Comparison of ENCODE assay signal across 8 mouse cellular contexts in the genomic region with DNA sequence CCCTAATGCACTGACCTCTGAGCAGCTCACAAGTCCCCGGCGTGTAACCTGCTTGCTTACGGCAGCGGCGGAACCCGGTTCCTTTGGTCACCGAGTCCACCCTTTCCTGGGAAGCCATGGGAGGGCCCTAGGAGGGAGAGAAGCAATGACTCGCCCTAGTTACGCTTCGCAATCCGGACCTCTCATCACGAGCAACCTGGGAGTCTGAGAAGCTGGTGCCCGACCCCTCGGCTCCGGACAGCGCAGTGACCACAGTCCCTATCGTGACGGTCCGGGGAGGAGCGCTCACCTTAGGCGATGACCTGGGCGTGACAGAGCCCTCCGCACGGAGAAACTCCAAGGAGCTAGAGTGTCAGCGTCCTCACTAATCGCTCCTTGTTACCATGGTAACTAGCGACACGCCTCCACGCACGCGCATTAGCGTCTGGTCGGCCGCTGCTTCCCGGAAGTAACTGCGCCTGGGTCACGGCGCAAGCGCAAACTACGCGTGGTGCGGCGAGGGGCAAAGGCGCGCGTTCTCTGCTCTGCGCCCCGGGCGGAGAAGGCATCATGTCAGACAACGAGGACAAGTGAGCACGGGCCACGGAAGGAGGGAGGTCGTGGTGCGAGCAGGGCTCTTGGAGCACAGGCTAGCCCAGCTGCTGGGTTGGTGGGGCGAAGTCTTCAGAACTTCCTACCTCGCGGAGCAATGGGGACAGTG. TPM values are rescaled to one million over a fixed set of nuclear protein-coding genes. Genes with fewer than 3 reads are reported as not detected.
DNase-seq lines count a peak whose midpoint lies in the region; ATAC-seq and TF ChIP-seq lines count a peak whose summit lies in the region.

A gene (plus strand): TSS at position 144 of the 700 bp plus-strand sequence.
A gene (minus strand): TSS at position 388 of the 700 bp plus-strand sequence.

- under 1% methylated on average over 57 of the region's 57 CpGs for WGBS in hindbrain, postnatal 0 days

- H3K27ac ChIP-seq in gastrocnemius, adult 2 months: peak within 1 kb of the TSS; percentile 88
- peak within 1 kb of the TSS; percentile 23; the same call in 1 of the 2 replicates for H3K27ac ChIP-seq in hindbrain, postnatal 0 days
- peak within 1 kb of the TSS; percentile 76 for H3K27ac ChIP-seq in left cerebral cortex, adult 2 months

- peak; percentile 94 for ATAC-seq in common myeloid progenitor, adult 5-6 weeks (replicated peaks; ENCODE audit: low read depth, poor library complexity, severe bottlenecking)
- peak; percentile 93 for ATAC-seq in hindbrain, postnatal 0 days
- ATAC-seq in megakaryocyte, adult 5-6 weeks (ENCODE audit: poor library complexity, severe bottlenecking): peak; percentile 98

- no peak for TF ChIP-seq CTCF in gastrocnemius, adult 2 months (IDR thresholded peaks at IDR 0.05)
- no peak for TF ChIP-seq CTCF in hindbrain, postnatal 0 days (IDR thresholded peaks at IDR 0.05; ENCODE audit: low read depth)
- TF ChIP-seq CTCF in left cerebral cortex, adult 2 months (IDR thresholded peaks at IDR 0.05): no peak

- peak; percentile 98 for DNase-seq in ZHBTc4 (ENCODE audit: low read depth, low spot score)
- peak; percentile 96 for DNase-seq in gastrocnemius, adult 2 months
- DNase-seq in hindbrain, postnatal 0 days (ENCODE audit: low spot score): peak; percentile 98
- peak; percentile 93 to 96 for DNase-seq in left cerebral cortex, adult 2 months (ENCODE audit: extremely low spot score in 1 of 2, low spot score in 2 of 2)
- peak; percentile 95 to 96 for DNase-seq in right cerebral cortex, adult 2 months (ENCODE audit: low spot score in 2 of 2)
- peak; percentile 94 for DNase-seq in urinary bladder, postnatal 14 days (ENCODE audit: low spot score)

- intact Hi-C loops in gastrocnemius, adult 2 months (cut with DNase I): no loop called here
- intact Hi-C loops in left cerebral cortex, adult 2 months (cut with DNase I): no loop called here

- H3K4me2 ChIP-seq in hindbrain, postnatal 0 days (ENCODE audit: low read depth, low read length): peak within 1 kb of the TSS; percentile 96

- H3K9ac ChIP-seq in hindbrain, postnatal 0 days (replicated peaks; ENCODE audit: low read length): peak within 1 kb of the TSS; percentile 71

- no peaks in the 10 kb centered on the region for H3K4me1 ChIP-seq in hindbrain, postnatal 0 days (ENCODE audit: insufficient read depth, low read length)

- peak within 1 kb of the TSS; percentile 81 for H3K4me3 ChIP-seq in gastrocnemius, adult 2 months
- peak within 1 kb of the TSS; percentile 91 for H3K4me3 ChIP-seq in hindbrain, postnatal 0 days (ENCODE audit: low read length)
- H3K4me3 ChIP-seq in left cerebral cortex, adult 2 months: peak within 1 kb of the TSS; percentile 92

- H3K9me3 ChIP-seq in hindbrain, postnatal 0 days (ENCODE audit: low read length): no peaks in the 10 kb centered on the region

- no peaks in the 10 kb centered on the region for H3K27me3 ChIP-seq in hindbrain, postnatal 0 days (ENCODE audit: insufficient read depth, low read length)

- peaks cover 21% of the 10 kb centered on the region for H3K36me3 ChIP-seq in hindbrain, postnatal 0 days (ENCODE audit: insufficient read depth, low read length)

RNA-seq across cellular contexts. Expression of the first gene that starts in this region (rescaled TPM):
- total RNA-seq in common myeloid progenitor, adult 5-6 weeks (2017): 72.3 and 128 TPM in 2 replicates
- 10 to 100 TPM; 61.0 to 87.7 TPM for total RNA-seq in gastrocnemius, adult 2 months (2021)
- 49.9 and 50.1 TPM in 2 replicates for total RNA-seq in hindbrain, postnatal 0 days (2014; rRNA removed)
- polyA plus RNA-seq in hindbrain, postnatal 0 days (2015; fragmentation: Nextera tagmentation; extraction: Ambion mirVana): 326 and 334 TPM in 2 replicates
- 100 to 1,000 TPM; 100 to 103 TPM for total RNA-seq in left cerebral cortex, adult 2 months (2021)
- 46.0 and 49.2 TPM in 2 replicates for total RNA-seq in megakaryocyte, adult 5-6 weeks (2015)
- total RNA-seq in megakaryocyte, adult 5-6 weeks (2017): 39.6 and 54.1 TPM in 2 replicates

RNA-seq across cellular contexts. Expression of the second gene that starts in this region (rescaled TPM):
- total RNA-seq in common myeloid progenitor, adult 5-6 weeks (2017): 0.14 TPM in 1 of 2 replicates, not detected in the other
- 1 to 10 TPM; 1.1 to 1.2 TPM for total RNA-seq in gastrocnemius, adult 2 months (2021)
- 6.0 and 10.1 TPM in 2 replicates for total RNA-seq in hindbrain, postnatal 0 days (2014; rRNA removed)
- polyA plus RNA-seq in hindbrain, postnatal 0 days (2015; fragmentation: Nextera tagmentation; extraction: Ambion mirVana): 18.0 and 21.4 TPM in 2 replicates
- total RNA-seq in left cerebral cortex, adult 2 months (2021): 10 to 100 TPM; 12.0 to 12.9 TPM
- not detected in 2 replicates for total RNA-seq in megakaryocyte, adult 5-6 weeks (2015)
- not detected in 2 replicates for total RNA-seq in megakaryocyte, adult 5-6 weeks (2017)

Comparison
In these comparisons a context has a peak if more than half of its experiments do, and no peak if none do; other contexts are left out.
1. Peak in every context shown above with its lines: DNase-seq, ATAC-seq, H3K4me3 ChIP-seq and H3K27ac ChIP-seq.
2. H3K27ac ChIP-seq: peak in every context shown above with its lines; median percentile 88 in gastrocnemius, adult 2 months; 76 in left cerebral cortex, adult 2 months; 23 in hindbrain, postnatal 0 days.